Mouse (Mus musculus) testis, adult 2 months (tissue): ENCODE results near the gene Trip11. TPM values are rescaled to one million over a fixed set of nuclear protein-coding genes. Genes with fewer than 3 reads are reported as not detected.

Experiments used
- H3K27ac ChIP-seq: fragments of 200-500 bp; 2 replicates; pipeline ENCODE4 v1.5.1; 2012; ENCODE audit warnings: low read depth, low read length; ENCODE audit not compliant: control insufficient read depth, insufficient read depth
- H3K27me3 ChIP-seq: fragments of 200-500 bp; 2 replicates; pipeline ENCODE4 v1.6.1; 2012; ENCODE audit warnings: mild to moderate bottlenecking, low read length, moderate library complexity; ENCODE audit not compliant: control insufficient read depth, insufficient read depth
- H3K36me3 ChIP-seq: fragments of 200-500 bp; 2 replicates; pipeline ENCODE4 v1.6.1; 2012; ENCODE audit warnings: mild to moderate bottlenecking, low read length; ENCODE audit not compliant: control insufficient read depth, insufficient read depth
- H3K4me1 ChIP-seq: fragments of 200-500 bp; 2 replicates; pipeline ENCODE4 v1.6.1; 2012; ENCODE audit warnings: low read length; ENCODE audit not compliant: control insufficient read depth, insufficient read depth
- H3K4me3 ChIP-seq: fragments of 200-500 bp; 2 replicates; pipeline ENCODE4 v1.5.1; 2012; ENCODE audit warnings: low read depth, mild to moderate bottlenecking, low read length, moderate library complexity, mixed read lengths; ENCODE audit not compliant: control insufficient read depth
- CTCF ChIP-seq: fragments of 200-500 bp; IDR thresholded peaks from 2 replicates; pipeline ENCODE4 v1.5.1; 2012; ENCODE audit warnings: low read depth, mild to moderate bottlenecking, inconsistent platforms, low read length, moderate library complexity; ENCODE audit not compliant: control insufficient read depth, insufficient read depth, insufficient replicate concordance
- POLR2A ChIP-seq: fragments of 200-500 bp; IDR thresholded peaks from 2 replicates; pipeline ENCODE4 v1.6.1; 2012; ENCODE audit warnings: low read depth, mild to moderate bottlenecking, inconsistent platforms, low read length, moderate library complexity; ENCODE audit not compliant: control insufficient read depth
- polyA plus RNA-seq: library from polyadenylated mRNA; depleted of rRNA; stranded (reverse); fragments of >200 nt; gene quantifications from 2 replicates; pipeline ENCODE4 v1.2.3, GENCODE M21; 2012

The Trip11 gene
- polyA plus RNA-seq, 1 experiment: 4.4 TPM

GRCm38 (mm10) chr12:101875107-101875506 lies 38.0 kb downstream of the Trip11 start:
- Histone ChIP-seq H3K4me1 (no peaks in the 10 kb centered on the region), H3K36me3 (peaks cover 3% of the 10 kb centered on the region), H3K27me3 (no peaks in the 10 kb centered on the region), H3K27ac (no peak overlapping the region), H3K4me3 (no peak overlapping the region)
- TF ChIP-seq POLR2A: no peak
- no peak for TF ChIP-seq CTCF

GRCm38 (mm10) chr12:101862286-101862964 lies 50.6 kb downstream of the Trip11 start:
- H3K27me3 ChIP-seq: no peaks in the 10 kb centered on the region
- H3K4me1 ChIP-seq: no peaks in the 10 kb centered on the region
- no peak overlapping the region for H3K4me3 ChIP-seq
- no peak overlapping the region for H3K27ac ChIP-seq
- TF ChIP-seq CTCF: no peak
- no peaks in the 10 kb centered on the region; the same call in 1 of the 2 replicates for H3K36me3 ChIP-seq

GRCm38 (mm10) chr12:101860256-101860655 lies 52.8 kb downstream of the Trip11 start:
- no peaks in the 10 kb centered on the region; the same call in 1 of the 2 replicates for H3K36me3 ChIP-seq
- H3K27ac ChIP-seq: no peak overlapping the region
- H3K4me3 ChIP-seq: no peak overlapping the region
- TF ChIP-seq CTCF (no peak), POLR2A (no peak)
- no peaks in the 10 kb centered on the region for H3K27me3 ChIP-seq
- H3K4me1 ChIP-seq: no peaks in the 10 kb centered on the region

GRCm38 (mm10) chr12:101858011-101858410 lies 55.1 kb downstream of the Trip11 start:
- Histone ChIP-seq H3K4me3 (no peak overlapping the region), H3K27me3 (no peaks in the 10 kb centered on the region), H3K4me1 (no peaks in the 10 kb centered on the region), H3K36me3 (no peaks in the 10 kb centered on the region; the same call in 1 of the 2 replicates), H3K27ac (no peak overlapping the region)
- no peak for TF ChIP-seq POLR2A
- no peak for TF ChIP-seq CTCF

- no peaks in the 10 kb centered on the region for H3K36me3 ChIP-seq
- no peak overlapping the region for H3K4me3 ChIP-seq
- no peak overlapping the region for H3K27ac ChIP-seq
- TF ChIP-seq POLR2A (no peak), CTCF (no peak)
- no peaks in the 10 kb centered on the region for H3K4me1 ChIP-seq
- no peaks in the 10 kb centered on the region for H3K27me3 ChIP-seq
Measured at GRCm38 (mm10) chr12:101854336-101854735, 58.7 kb downstream of the Trip11 start.

GRCm38 (mm10) chr12:101851846-101852564 lies 61.1 kb downstream of the Trip11 start:
- H3K4me3 ChIP-seq: no peak overlapping the region
- H3K4me1 ChIP-seq: no peaks in the 10 kb centered on the region
- no peaks in the 10 kb centered on the region for H3K36me3 ChIP-seq
- TF ChIP-seq CTCF: no peak
- TF ChIP-seq POLR2A: no peak
- H3K27ac ChIP-seq: no peak overlapping the region
- no peaks in the 10 kb centered on the region for H3K27me3 ChIP-seq

- Histone ChIP-seq H3K4me1 (no peaks in the 10 kb centered on the region), H3K27me3 (no peaks in the 10 kb centered on the region), H3K36me3 (no peaks in the 10 kb centered on the region), H3K27ac (no peak overlapping the region), H3K4me3 (no peak overlapping the region)
- TF ChIP-seq POLR2A (no peak), CTCF (no peak)
Measured at GRCm38 (mm10) chr12:101851314-101851713, 61.8 kb downstream of the Trip11 start.
